Mouse (Mus musculus) erythroblast, embryonic 14.5 days (primary cell): ENCODE results near the gene Olfr1443. TPM values are rescaled to one million over a fixed set of nuclear protein-coding genes. Genes with fewer than 3 reads are reported as not detected.
"Not testable (repeated sequence)": the region's sequence is repeated elsewhere in the genome, so short reads cannot be mapped to it uniquely, and the experiment has no call there.

Source experiments
- H3K27me3 ChIP-seq: 2 replicates; pipeline ENCODE4 v1.6.1; 2012; ENCODE audit warnings: inconsistent platforms; ENCODE audit not compliant: control insufficient read depth
- H3K36me3 ChIP-seq: 2 replicates; pipeline ENCODE4 v1.6.1; 2012; ENCODE audit warnings: mild to moderate bottlenecking, inconsistent platforms; ENCODE audit not compliant: control insufficient read depth
- H3K4me1 ChIP-seq: 2 replicates; pipeline ENCODE4 v1.6.1; 2012; ENCODE audit warnings: inconsistent platforms; ENCODE audit not compliant: control insufficient read depth
- H3K4me3 ChIP-seq: replicated peaks from 2 replicates; pipeline ENCODE3; 2012; ENCODE audit warnings: moderate library complexity, mild to moderate bottlenecking, inconsistent platforms
- H3K9me3 ChIP-seq: 2 replicates; pipeline ENCODE4 v1.6.1; 2012; ENCODE audit warnings: low read length, inconsistent platforms, mixed read lengths; ENCODE audit not compliant: control insufficient read depth
- GATA1 ChIP-seq: IDR thresholded peaks from 2 replicates; pipeline ENCODE4 v1.6.1; 2012; ENCODE audit warnings: low read length, inconsistent platforms, mixed read lengths
- TAL1 ChIP-seq: IDR thresholded peaks from 3 replicates; pipeline ENCODE4 v1.6.1; 2012; ENCODE audit warnings: low read length, inconsistent platforms, mixed read lengths
- polyA plus RNA-seq: library from polyadenylated mRNA; stranded (reverse); fragments of >175 nt; gene quantifications from 2 replicates; pipeline ENCODE4 v1.2.3, GENCODE M21; 2012

The Olfr1443 gene
- polyA plus RNA-seq, 1 experiment, result not detected

GRCm38 (mm10) chr19:12671051-12671450 is 6.9 kb upstream of the Olfr1443 start:
- Histone ChIP-seq H3K4me1 (no peaks in the 10 kb centered on the region), H3K27me3 (no peaks in the 10 kb centered on the region), H3K36me3 (no peaks in the 10 kb centered on the region), H3K4me3 (no peak overlapping the region), H3K9me3 (no peaks in the 10 kb centered on the region)
- TF ChIP-seq TAL1 (no peak), GATA1 (no peak)

- H3K9me3 ChIP-seq, result no peaks in the 10 kb centered on the region
- H3K36me3 ChIP-seq, result no peaks in the 10 kb centered on the region
- TF ChIP-seq GATA1 (no peak), TAL1 (no peak)
- no peak overlapping the region for H3K4me3 ChIP-seq
- H3K4me1 ChIP-seq, result no peaks in the 10 kb centered on the region
- no peaks in the 10 kb centered on the region for H3K27me3 ChIP-seq
Observed at GRCm38 (mm10) chr19:12684638-12685037, 6.7 kb downstream of the Olfr1443 start.

GRCm38 (mm10) chr19:12685231-12685630 is 7.3 kb downstream of the Olfr1443 start:
- TF ChIP-seq TAL1 (no peak), GATA1 (no peak)
- Histone ChIP-seq H3K27me3 (no peaks in the 10 kb centered on the region), H3K9me3 (no peaks in the 10 kb centered on the region), H3K36me3 (no peaks in the 10 kb centered on the region), H3K4me1 (no peaks in the 10 kb centered on the region), H3K4me3 (no peak overlapping the region)

- Histone ChIP-seq H3K9me3 (no peaks in the 10 kb centered on the region), H3K27me3 (no peaks in the 10 kb centered on the region), H3K36me3 (no peaks in the 10 kb centered on the region), H3K4me1 (no peaks in the 10 kb centered on the region), H3K4me3 (no peak within 1 kb of the TSS)
- TF ChIP-seq TAL1 (no peak), GATA1 (no peak)
Observed at GRCm38 (mm10) chr19:12695590-12695989, 17.7 kb downstream of the Olfr1443 start, which contains the start of gene Keg1. Keg1 (plus strand) TSS chr19:12695786.

- H3K9me3 ChIP-seq, result no peaks in the 10 kb centered on the region
- H3K27me3 ChIP-seq, result no peaks in the 10 kb centered on the region
- no peaks in the 10 kb centered on the region for H3K4me1 ChIP-seq
- H3K4me3 ChIP-seq, result no peak overlapping the region
- no peak for TF ChIP-seq TAL1
- no peak for TF ChIP-seq GATA1
- no peaks in the 10 kb centered on the region for H3K36me3 ChIP-seq
Observed at GRCm38 (mm10) chr19:12696221-12696620, 18.3 kb downstream of the Olfr1443 start.

- Histone ChIP-seq H3K4me1 (no peaks in the 10 kb centered on the region), H3K4me3 (no peak overlapping the region), H3K36me3 (no peaks in the 10 kb centered on the region), H3K27me3 (no peaks in the 10 kb centered on the region), H3K9me3 (no peaks in the 10 kb centered on the region)
- TF ChIP-seq TAL1 (no peak), GATA1 (no peak)
Observed at GRCm38 (mm10) chr19:12708458-12708857, 30.5 kb downstream of the Olfr1443 start.

GRCm38 (mm10) chr19:12708986-12709385 is 31.1 kb downstream of the Olfr1443 start:
- Histone ChIP-seq H3K36me3 (no peaks in the 10 kb centered on the region), H3K27me3 (no peaks in the 10 kb centered on the region), H3K4me1 (no peaks in the 10 kb centered on the region), H3K9me3 (no peaks in the 10 kb centered on the region), H3K4me3 (no peak overlapping the region)
- no peak for TF ChIP-seq GATA1

GRCm38 (mm10) chr19:12719189-12719588 is 41.3 kb downstream of the Olfr1443 start:
- no peaks in the 10 kb centered on the region for H3K4me1 ChIP-seq
- no peaks in the 10 kb centered on the region for H3K9me3 ChIP-seq
- TF ChIP-seq TAL1 (no peak), GATA1 (no peak)
- H3K27me3 ChIP-seq, result no peaks in the 10 kb centered on the region
- H3K4me3 ChIP-seq, result no peak overlapping the region
- H3K36me3 ChIP-seq, result no peaks in the 10 kb centered on the region

GRCm38 (mm10) chr19:12720463-12720862 is 42.6 kb downstream of the Olfr1443 start:
- H3K4me3 ChIP-seq, result no peak overlapping the region
- no peaks in the 10 kb centered on the region for H3K9me3 ChIP-seq
- H3K36me3 ChIP-seq, result no peaks in the 10 kb centered on the region
- H3K4me1 ChIP-seq, result no peaks in the 10 kb centered on the region
- TF ChIP-seq TAL1 (no peak), GATA1 (no peak)
- no peaks in the 10 kb centered on the region for H3K27me3 ChIP-seq

- not testable (repeated sequence) for H3K27me3 ChIP-seq, H3K4me1 ChIP-seq, H3K4me3 ChIP-seq, H3K9me3 ChIP-seq, H3K36me3 ChIP-seq
Observed at GRCm38 (mm10) chr19:12720919-12721318, 43.0 kb downstream of the Olfr1443 start.

GRCm38 (mm10) chr19:12721596-12721995 is 43.7 kb downstream of the Olfr1443 start:
- not testable (repeated sequence) for H3K9me3 ChIP-seq, H3K27me3 ChIP-seq, H3K36me3 ChIP-seq, H3K4me3 ChIP-seq, H3K4me1 ChIP-seq
